Mouse (Mus musculus) liver, embryonic 16.5 days (tissue): Measurements from ENCODE around the gene Jhy. TPM values are rescaled to one million over a fixed set of nuclear protein-coding genes. Genes with fewer than 3 reads are reported as not detected.

Experiments used
- ATAC-seq: fragments of 200-750 bp; cut with Nextera tagmentation; 2 replicates; pipeline ENCODE4 v1.8.0; 2017; ENCODE audit warnings: low read depth, mild to moderate bottlenecking, moderate number of reproducible peaks, moderate library complexity
- H3K27ac ChIP-seq: fragments of 300-500 bp; sonication (generic); 2 replicates; pipeline ENCODE4 v1.5.1; 2014; ENCODE audit warnings: mild to moderate bottlenecking, low read length
- H3K27me3 ChIP-seq: fragments of 300-500 bp; sonication (generic); 2 replicates; pipeline ENCODE4 v1.6.1; 2014; ENCODE audit warnings: low read depth, low read length, mixed read lengths; ENCODE audit not compliant: control insufficient read depth, insufficient read depth
- H3K36me3 ChIP-seq: fragments of 300-500 bp; sonication (generic); 2 replicates; pipeline ENCODE4 v1.6.1; 2014; ENCODE audit warnings: mild to moderate bottlenecking; ENCODE audit not compliant: control insufficient read depth, insufficient read depth
- H3K4me1 ChIP-seq: fragments of 300-500 bp; sonication (generic); 2 replicates; pipeline ENCODE4 v1.6.1; 2014; ENCODE audit warnings: low read depth, low read length, mixed read lengths; ENCODE audit not compliant: control insufficient read depth
- H3K4me2 ChIP-seq: fragments of 300-500 bp; sonication (generic); 2 replicates; pipeline ENCODE4 v1.6.1; 2014; ENCODE audit warnings: low read depth, low read length, mixed read lengths
- H3K4me3 ChIP-seq: fragments of 300-500 bp; sonication (generic); 2 replicates; pipeline ENCODE4 v1.5.1; 2014; ENCODE audit warnings: low read depth, mild to moderate bottlenecking, low read length
- H3K9ac ChIP-seq: fragments of 300-500 bp; sonication (generic); 2 replicates; pipeline ENCODE4 v1.6.1; 2014; ENCODE audit warnings: low read depth, low read length
- H3K9me3 ChIP-seq: fragments of 300-500 bp; sonication (generic); replicated peaks from 2 replicates; pipeline ENCODE4 v1.6.1; 2016; ENCODE audit warnings: low read length; ENCODE audit not compliant: control insufficient read depth
- WGBS: fragments of 180-500 bp; shearing (Covaris S2); extraction: QIAGEN DNeasy Blood & Tissue Kit; methylation state at CpG from one replicate; pipeline ENCODE4 v1.1.7; 2014; ENCODE audit not compliant: insufficient replicate concordance; 5-methylcytosine and 5-hydroxymethylcytosine counted together
- polyA plus RNA-seq: library from polyadenylated mRNA; unstranded; fragments of >200 nt; fragmentation: Nextera tagmentation; extraction: Ambion mirVana; gene quantifications from 2 replicates; pipeline ENCODE4 v1.2.1, GENCODE M21; 2015

Jhy gene
- polyA plus RNA-seq, 1 experiment from 2014 or later = not detected

- ATAC-seq = no peak
- H3K4me2 ChIP-seq = no peak overlapping the region
- no peaks in the 10 kb centered on the region for H3K4me1 ChIP-seq
- H3K27me3 ChIP-seq = peaks cover 97% of the 10 kb centered on the region
- H3K4me3 ChIP-seq = no peak overlapping the region
- no peaks in the 10 kb centered on the region for H3K9me3 ChIP-seq
- WGBS = 2% methylated on average over 4 of the region's 4 CpGs
- H3K27ac ChIP-seq = no peak overlapping the region
- H3K36me3 ChIP-seq = no peaks in the 10 kb centered on the region
- no peak overlapping the region for H3K9ac ChIP-seq
These were observed 89.0 kb downstream of the Jhy start for GRCm38 (mm10) chr9:40874961-40875360.

GRCm38 (mm10) chr9:40873556-40874470 is 90.1 kb downstream of the Jhy start, which contains the start of gene Bsx:
Gene Bsx, plus strand, starts transcription at chr9:40874127.
- H3K36me3 ChIP-seq = no peaks in the 10 kb centered on the region
- H3K9ac ChIP-seq = no peak within 1 kb of the TSS
- no peaks in the 10 kb centered on the region for H3K9me3 ChIP-seq
- H3K27ac ChIP-seq = no peak within 1 kb of the TSS
- no peak for ATAC-seq
- H3K4me3 ChIP-seq = no peak within 1 kb of the TSS
- H3K4me1 ChIP-seq = no peaks in the 10 kb centered on the region
- H3K27me3 ChIP-seq = peaks cover 91% of the 10 kb centered on the region
- H3K4me2 ChIP-seq = peak within 1 kb of the TSS; percentile 5; the same call in 1 of the 2 replicates
- 2% methylated on average over 32 of the region's 32 CpGs for WGBS

- H3K36me3 ChIP-seq = no peaks in the 10 kb centered on the region
- peak overlapping the region; percentile 3; the same call in 1 of the 2 replicates for H3K4me3 ChIP-seq
- 5% methylated on average over 8 of the region's 8 CpGs for whole genome bisulfite sequencing
- no peaks in the 10 kb centered on the region for H3K4me1 ChIP-seq
- no peaks in the 10 kb centered on the region for H3K9me3 ChIP-seq
- peaks cover 74% of the 10 kb centered on the region for H3K27me3 ChIP-seq
- no peak for ATAC-seq
- no peak overlapping the region for H3K9ac ChIP-seq
- no peak overlapping the region for H3K4me2 ChIP-seq
- no peak overlapping the region for H3K27ac ChIP-seq
These were observed 91.8 kb downstream of the Jhy start for GRCm38 (mm10) chr9:40872156-40872478.

- 3% methylated on average over 34 of the region's 34 CpGs for WGBS
- H3K27me3 ChIP-seq = peaks cover 68% of the 10 kb centered on the region
- no peak overlapping the region for H3K4me2 ChIP-seq
- H3K4me1 ChIP-seq = no peaks in the 10 kb centered on the region
- no peaks in the 10 kb centered on the region for H3K9me3 ChIP-seq
- H3K36me3 ChIP-seq = no peaks in the 10 kb centered on the region
- no peak overlapping the region for H3K9ac ChIP-seq
- H3K27ac ChIP-seq = no peak overlapping the region
- ATAC-seq = no peak
- H3K4me3 ChIP-seq = peak overlapping the region; percentile 3; the same call in 1 of the 2 replicates
These were observed 92.4 kb downstream of the Jhy start for GRCm38 (mm10) chr9:40871369-40872155.

- WGBS = 60% methylated on average over 5 of the region's 5 CpGs
- H3K4me3 ChIP-seq = no peak overlapping the region
- no peak for ATAC-seq
These were observed 93.6 kb downstream of the Jhy start for GRCm38 (mm10) chr9:40870331-40870730.

GRCm38 (mm10) chr9:40859196-40859595 is 104.7 kb downstream of the Jhy start:
- Histone ChIP-seq H3K27ac (no peak overlapping the region), H3K4me1 (no peaks in the 10 kb centered on the region), H3K4me3 (no peak overlapping the region), H3K9ac (no peak overlapping the region), H3K4me2 (no peak overlapping the region), H3K36me3 (no peaks in the 10 kb centered on the region), H3K27me3 (peaks cover 9% of the 10 kb centered on the region), H3K9me3 (no peaks in the 10 kb centered on the region)
- 13% methylated on average over 9 of the region's 9 CpGs for WGBS
- no peak for ATAC-seq

More at GRCm38 (mm10) chr9:40870331-40870730, 93.6 kb downstream of the Jhy start:
- no peak overlapping the region for H3K4me2 ChIP-seq
- no peak overlapping the region for H3K9ac ChIP-seq
- peaks cover 56% of the 10 kb centered on the region for H3K27me3 ChIP-seq
- no peaks in the 10 kb centered on the region for H3K36me3 ChIP-seq
- H3K4me1 ChIP-seq = no peaks in the 10 kb centered on the region
- H3K27ac ChIP-seq = no peak overlapping the region
- no peaks in the 10 kb centered on the region for H3K9me3 ChIP-seq

- WGBS = 11% methylated on average over 21 of the region's 21 CpGs
- peaks cover 9% of the 10 kb centered on the region for H3K27me3 ChIP-seq
- H3K4me2 ChIP-seq = peak overlapping the region; percentile 4; the same call in 1 of the 2 replicates
- H3K27ac ChIP-seq = no peak overlapping the region
- H3K4me1 ChIP-seq = no peaks in the 10 kb centered on the region
- H3K9me3 ChIP-seq = no peaks in the 10 kb centered on the region
- H3K9ac ChIP-seq = no peak overlapping the region
- no peaks in the 10 kb centered on the region for H3K36me3 ChIP-seq
- no peak overlapping the region for H3K4me3 ChIP-seq
- no peak for ATAC-seq
These were observed 105.3 kb downstream of the Jhy start for GRCm38 (mm10) chr9:40858461-40859160.

- H3K27me3 ChIP-seq = no peaks in the 10 kb centered on the region
These were observed 112.4 kb downstream of the Jhy start for GRCm38 (mm10) chr9:40851515-40851914.

More at GRCm38 (mm10) chr9:40851515-40851914, 112.4 kb downstream of the Jhy start:
- Histone ChIP-seq H3K4me2 (no peak overlapping the region), H3K4me3 (no peak overlapping the region), H3K36me3 (no peaks in the 10 kb centered on the region), H3K9ac (no peak overlapping the region), H3K9me3 (no peaks in the 10 kb centered on the region), H3K4me1 (no peaks in the 10 kb centered on the region), H3K27ac (no peak overlapping the region)
- ATAC-seq = no peak
- WGBS = 43% methylated on average over 2 of the region's 2 CpGs
